Mouse (Mus musculus) limb, embryonic 11.5 days (tissue): Measurements from ENCODE around the gene Adgrl2. TPM values are rescaled to one million over a fixed set of nuclear protein-coding genes. Genes with fewer than 3 reads are reported as not detected.

Experiments
- ATAC-seq: fragments of 200-750 bp; cut with Nextera tagmentation; 2 replicates; pipeline ENCODE4 v1.8.0; 2017; ENCODE audit warnings: low read depth; ENCODE audit not compliant: insufficient number of reproducible peaks, low FRiP score, low TSS enrichment
- DNase-seq: peaks from one replicate; pipeline ENCODE4 v3.0.0-alpha.2; 2015; ENCODE audit warnings: low spot score
- H3K27ac ChIP-seq: fragments of 300-500 bp; sonication (generic); replicated peaks from 2 replicates; pipeline ENCODE4 v1.5.1; 2014; ENCODE audit warnings: low read depth, mild to moderate bottlenecking, low read length
- H3K27me3 ChIP-seq: fragments of 300-500 bp; sonication (generic); 2 replicates; pipeline ENCODE4 v1.6.1; 2014; ENCODE audit warnings: mild to moderate bottlenecking, low read length, mixed read lengths; ENCODE audit not compliant: control insufficient read depth, insufficient read depth
- H3K36me3 ChIP-seq: fragments of 300-500 bp; sonication (generic); 2 replicates; pipeline ENCODE4 v1.6.1; 2014; ENCODE audit warnings: mild to moderate bottlenecking, low read length, moderate library complexity, mixed read lengths; ENCODE audit not compliant: control insufficient read depth, insufficient read depth
- H3K4me1 ChIP-seq: fragments of 300-500 bp; sonication (generic); 2 replicates; pipeline ENCODE4 v1.6.1; 2014; ENCODE audit warnings: low read length, mixed read lengths; ENCODE audit not compliant: control insufficient read depth, insufficient read depth
- H3K4me2 ChIP-seq: fragments of 300-500 bp; sonication (generic); 2 replicates; pipeline ENCODE4 v1.6.1; 2014; ENCODE audit warnings: low read depth, mild to moderate bottlenecking, moderate library complexity; ENCODE audit not compliant: severe bottlenecking
- H3K4me3 ChIP-seq: fragments of 300-500 bp; sonication (generic); 2 replicates; pipeline ENCODE4 v1.5.1; 2014; ENCODE audit warnings: low read depth, low read length
- H3K9ac ChIP-seq: fragments of 300-500 bp; sonication (generic); 2 replicates; pipeline ENCODE4 v1.6.1; 2014; ENCODE audit warnings: mild to moderate bottlenecking, low read length
- H3K9me3 ChIP-seq: fragments of 300-500 bp; sonication (generic); 2 replicates; pipeline ENCODE4 v1.6.1; 2016; ENCODE audit warnings: low read length; ENCODE audit not compliant: control insufficient read depth
- WGBS: fragments of 180-500 bp; shearing (Covaris S2); extraction: QIAGEN DNeasy Blood & Tissue Kit; methylation state at CpG from one replicate; pipeline ENCODE4 v1.1.7; 2014; 5-methylcytosine and 5-hydroxymethylcytosine counted together
- polyA plus RNA-seq: library from polyadenylated mRNA; unstranded; fragments of >200 nt; fragmentation: Nextera tagmentation; extraction: Ambion mirVana; gene quantifications from 2 replicates; pipeline ENCODE4 v1.2.1, GENCODE M21; 2014

Adgrl2 gene
- polyA plus RNA-seq, 1 experiment from 2014 or later, result 87.9 TPM

DNA sequence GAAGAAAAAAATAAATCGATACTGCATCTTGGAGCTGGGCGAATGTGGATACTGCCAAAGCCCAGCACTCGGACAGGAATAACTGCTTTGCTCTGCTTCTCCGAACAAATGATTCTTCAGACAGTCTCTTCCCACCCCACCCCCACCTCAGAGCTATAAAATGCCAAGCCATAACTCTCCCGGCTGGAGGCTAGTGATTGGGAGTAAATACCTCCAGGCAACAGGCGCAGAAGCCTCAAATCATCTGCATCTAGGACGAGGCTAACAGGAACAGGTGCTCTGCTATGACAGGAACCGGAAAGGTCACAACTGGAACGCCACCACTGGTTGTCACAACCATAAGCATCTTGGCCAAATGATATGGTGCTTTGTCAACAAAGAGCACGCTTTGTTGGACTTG is 94.1 kb downstream of the Adgrl2 start:
- H3K27me3 ChIP-seq, result no peaks in the 10 kb centered on the region
- no peaks in the 10 kb centered on the region for H3K9me3 ChIP-seq
- DNase-seq (no peak), ATAC-seq (no peak)
- H3K27ac ChIP-seq, result no peak overlapping the region
- no peak overlapping the region for H3K9ac ChIP-seq
- H3K36me3 ChIP-seq, result no peaks in the 10 kb centered on the region
- 46% methylated on average over 10 of the region's 10 CpGs for WGBS
- H3K4me1 ChIP-seq, result peaks cover 29% of the 10 kb centered on the region
- H3K4me3 ChIP-seq, result no peak overlapping the region
- H3K4me2 ChIP-seq, result no peak overlapping the region

GRCm38 (mm10) chr3:148895396-148896109 is 94.8 kb downstream of the Adgrl2 start:
- no peaks in the 10 kb centered on the region for H3K36me3 ChIP-seq
- H3K4me2 ChIP-seq, result no peak overlapping the region
- peaks cover 29% of the 10 kb centered on the region for H3K4me1 ChIP-seq
- DNase-seq (no peak), ATAC-seq (no peak)
- no peaks in the 10 kb centered on the region for H3K9me3 ChIP-seq
- no peak overlapping the region for H3K9ac ChIP-seq
- H3K27me3 ChIP-seq, result no peaks in the 10 kb centered on the region
- 74% methylated on average over 13 of the region's 13 CpGs for WGBS
- no peak overlapping the region for H3K27ac ChIP-seq
- H3K4me3 ChIP-seq, result no peak overlapping the region

DNA sequence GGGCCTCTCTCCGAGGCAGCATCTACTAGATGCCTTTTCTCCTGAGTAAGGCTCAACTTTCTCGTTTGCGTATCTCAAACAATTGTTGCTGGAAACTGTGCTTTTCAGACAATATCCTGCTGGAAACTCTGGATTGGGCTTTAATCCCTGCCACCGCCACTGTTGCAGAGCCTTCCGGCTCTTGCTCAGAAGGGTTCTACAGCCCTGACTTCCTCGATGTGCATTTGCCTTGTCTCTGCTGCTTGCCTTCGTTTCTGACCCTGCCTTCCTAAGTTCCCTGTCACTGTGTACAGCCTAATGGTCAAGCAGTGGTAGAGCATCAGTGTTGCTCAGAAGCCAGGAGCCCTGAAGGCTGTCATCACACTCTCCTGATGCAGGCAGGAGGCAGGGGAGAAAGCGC is 95.5 kb downstream of the Adgrl2 start:
- Histone ChIP-seq H3K9ac (no peak overlapping the region), H3K9me3 (no peaks in the 10 kb centered on the region), H3K27ac (no peak overlapping the region), H3K4me3 (no peak overlapping the region), H3K27me3 (no peaks in the 10 kb centered on the region), H3K4me1 (peaks cover 25% of the 10 kb centered on the region), H3K36me3 (no peaks in the 10 kb centered on the region; the same call in 1 of the 2 replicates), H3K4me2 (no peak overlapping the region)
- DNase-seq (no peak), ATAC-seq (no peak)
- WGBS, result 86% methylated on average over 8 of the region's 8 CpGs

DNA sequence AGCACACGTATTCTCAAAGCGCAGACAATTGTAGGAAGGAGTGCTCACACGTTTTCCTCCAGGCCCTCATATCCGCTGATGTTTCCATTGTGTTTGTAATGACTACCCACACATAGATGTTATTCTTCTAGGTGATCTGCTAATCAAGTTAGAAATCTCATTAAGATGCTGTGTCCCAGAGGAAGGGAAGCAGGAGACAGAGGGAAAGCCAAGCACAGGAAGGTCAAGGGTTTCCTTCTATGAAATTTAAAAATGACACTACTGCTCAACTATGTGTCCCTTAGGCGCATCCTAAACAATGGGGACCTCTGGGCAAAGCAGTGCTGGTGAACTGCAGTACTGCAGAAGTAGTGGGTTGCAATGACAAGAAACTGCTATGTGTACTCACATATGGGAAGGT is 102.5 kb downstream of the Adgrl2 start:
- Histone ChIP-seq H3K4me3 (no peak overlapping the region), H3K9me3 (no peaks in the 10 kb centered on the region), H3K27ac (no peak overlapping the region), H3K4me1 (no peaks in the 10 kb centered on the region), H3K27me3 (no peaks in the 10 kb centered on the region), H3K4me2 (no peak overlapping the region), H3K9ac (no peak overlapping the region), H3K36me3 (no peaks in the 10 kb centered on the region; the same call in 1 of the 2 replicates)
- ATAC-seq (no peak), DNase-seq (no peak)
- 92% methylated on average over 5 of the region's 5 CpGs for WGBS

DNA sequence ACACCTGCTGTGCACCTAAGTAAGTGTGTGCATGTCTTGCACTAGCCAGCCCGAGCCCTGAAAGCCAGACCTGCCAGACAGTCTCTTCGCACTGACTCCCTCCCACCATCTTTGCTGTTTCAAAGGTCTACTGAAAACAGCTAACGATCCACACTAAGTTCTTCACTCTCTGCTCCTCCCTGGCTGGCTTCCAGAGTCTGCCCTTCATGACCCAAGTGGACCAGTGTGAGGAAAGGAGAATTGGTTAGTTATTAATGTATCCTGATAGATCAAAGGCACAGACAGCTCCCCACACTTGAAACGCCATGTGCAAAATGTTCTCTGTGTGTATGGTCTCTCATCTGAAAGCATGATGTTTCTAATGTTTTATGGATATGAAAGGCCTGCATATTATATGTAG is 103.4 kb downstream of the Adgrl2 start:
- Histone ChIP-seq H3K9me3 (no peaks in the 10 kb centered on the region), H3K9ac (no peak overlapping the region), H3K27me3 (no peaks in the 10 kb centered on the region), H3K4me2 (no peak overlapping the region), H3K36me3 (no peaks in the 10 kb centered on the region; the same call in 1 of the 2 replicates), H3K4me1 (no peaks in the 10 kb centered on the region), H3K27ac (no peak overlapping the region), H3K4me3 (no peak overlapping the region)
- WGBS, result 86% methylated on average over 4 of the region's 4 CpGs
- DNase-seq (no peak), ATAC-seq (no peak)

DNA sequence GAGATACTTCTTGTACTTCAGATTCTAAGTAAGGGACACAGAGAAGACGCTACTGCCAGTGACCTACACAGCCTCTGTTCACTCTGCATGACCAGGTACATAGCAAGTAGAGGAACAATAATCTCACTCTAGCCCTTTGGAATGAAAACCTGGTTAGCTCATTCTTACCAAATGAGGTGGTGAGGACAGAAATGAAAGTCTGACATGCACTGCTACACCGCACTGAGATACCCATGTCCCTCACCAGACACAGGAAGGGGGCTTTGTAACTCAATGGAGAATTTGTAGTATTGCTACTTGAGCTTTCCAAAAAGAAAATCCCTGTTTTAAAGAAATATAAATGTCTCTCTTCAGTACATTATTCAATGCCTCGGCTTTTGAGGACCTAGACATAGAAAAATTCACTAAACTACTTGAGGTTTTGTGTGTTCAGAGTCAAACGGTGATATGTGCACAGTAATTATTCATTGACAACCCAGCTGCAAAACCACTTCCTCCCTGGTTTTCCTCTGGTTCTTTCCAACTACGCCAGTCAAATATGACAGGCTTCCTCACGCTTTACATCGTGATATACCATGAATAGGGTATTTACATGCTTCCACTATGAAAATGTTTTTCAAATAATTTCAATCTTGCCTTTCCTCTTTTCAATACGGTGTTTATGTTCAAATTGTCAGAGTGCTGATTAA is 104.2 kb downstream of the Adgrl2 start:
- Histone ChIP-seq H3K27ac (no peak overlapping the region), H3K4me2 (no peak overlapping the region), H3K4me1 (no peaks in the 10 kb centered on the region), H3K4me3 (no peak overlapping the region), H3K9me3 (no peaks in the 10 kb centered on the region), H3K9ac (no peak overlapping the region), H3K27me3 (no peaks in the 10 kb centered on the region), H3K36me3 (no peaks in the 10 kb centered on the region; the same call in 1 of the 2 replicates)
- 90% methylated on average over 8 of the region's 8 CpGs for WGBS
- DNase-seq (no peak), ATAC-seq (no peak)

GRCm38 (mm10) chr3:148885184-148885583 is 105.2 kb downstream of the Adgrl2 start:
- ATAC-seq (no peak), DNase-seq (no peak)
- Histone ChIP-seq H3K9me3 (no peaks in the 10 kb centered on the region), H3K4me2 (no peak overlapping the region), H3K4me3 (no peak overlapping the region), H3K4me1 (no peaks in the 10 kb centered on the region), H3K27ac (no peak overlapping the region), H3K9ac (no peak overlapping the region), H3K36me3 (no peaks in the 10 kb centered on the region; the same call in 1 of the 2 replicates), H3K27me3 (no peaks in the 10 kb centered on the region)
- 89% methylated on average over 4 of the region's 4 CpGs for WGBS

DNA sequence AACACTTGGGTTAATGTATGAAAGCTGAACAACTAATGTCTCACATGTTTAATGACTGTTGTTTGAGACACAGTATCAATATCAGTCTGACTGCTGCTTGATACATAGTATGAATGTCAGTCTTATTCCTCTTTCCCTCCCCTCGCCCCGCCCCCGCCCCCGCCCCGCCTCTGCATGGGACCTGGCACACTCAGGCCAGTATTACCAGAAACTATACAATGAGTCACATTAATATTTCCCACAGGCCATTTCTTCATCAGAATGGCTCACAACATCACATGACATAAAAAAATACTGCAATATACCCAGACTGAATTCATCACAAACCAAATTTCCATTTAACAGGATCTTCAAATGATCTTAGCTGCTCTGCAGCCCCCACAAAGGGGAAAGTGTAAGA is 108.9 kb downstream of the Adgrl2 start:
- Histone ChIP-seq H3K9me3 (no peaks in the 10 kb centered on the region), H3K4me3 (no peak overlapping the region), H3K4me1 (no peaks in the 10 kb centered on the region), H3K9ac (no peak overlapping the region), H3K36me3 (no peaks in the 10 kb centered on the region), H3K27ac (no peak overlapping the region), H3K4me2 (no peak overlapping the region), H3K27me3 (no peaks in the 10 kb centered on the region)
- ATAC-seq, result no peak
- no peak for DNase-seq
- 91% methylated on average over 5 of the region's 5 CpGs for WGBS
